Comparison of ENCODE assay signal across 9 mouse cellular contexts in genomic region chr17:25270795-25271335, GRCm38 (mm10). TPM values are rescaled to one million over a fixed set of nuclear protein-coding genes. Genes with fewer than 3 reads are reported as not detected.
DNase-seq lines count a peak whose midpoint lies in the region; ATAC-seq lines count a peak whose summit lies in the region.
"Had no signal": no experiment of that assay in that cellular context is flagged by ENCODE, and none has a peak within 500 bp of the region (broad histone marks: within the 10 kb centered on the region; RNA-seq: fewer than 3 reads in every experiment).

No protein-coding gene starts in this region.

- H3K9ac ChIP-seq in liver, embryonic 16.5 days (ENCODE audit: low read depth, low read length) = no peak overlapping the region; the same call in 1 of the 2 replicates

- peaks cover 62% of the 10 kb centered on the region for H3K36me3 ChIP-seq in hindbrain, embryonic 10.5 days
- H3K36me3 ChIP-seq in liver, embryonic 16.5 days (ENCODE audit: control insufficient read depth, insufficient read depth) = peaks cover 30% of the 10 kb centered on the region

- ATAC-seq in liver, embryonic 16.5 days (ENCODE audit: low read depth) = no peak

- DNase-seq in 3T3-L1 (ENCODE audit: low read depth, low spot score) = peak; percentile 35
- peak; percentile 30 for DNase-seq in A20 (ENCODE audit: low read depth, low spot score)
- DNase-seq in hindbrain, embryonic 10.5 days (ENCODE audit: low spot score) = no peak
- DNase-seq in adrenal gland, postnatal 36 days = no peak
- no peak for DNase-seq in layer of hippocampus, adult 11-12 months (ENCODE audit: low spot score)
- no peak for DNase-seq in kidney, adult 8-10 months
- no peak for DNase-seq in retina, embryonic 14.5 days (ENCODE audit: low spot score)

- no peaks in the 10 kb centered on the region for H3K27me3 ChIP-seq in hindbrain, embryonic 10.5 days (ENCODE audit: insufficient read depth, poor library complexity, severe bottlenecking)
- no peaks in the 10 kb centered on the region for H3K27me3 ChIP-seq in liver, embryonic 16.5 days (ENCODE audit: control insufficient read depth, insufficient read depth, low read depth, low read length)

- H3K4me1 ChIP-seq in hindbrain, embryonic 10.5 days (replicated peaks) = peaks cover 48% of the 10 kb centered on the region
- H3K4me1 ChIP-seq in liver, embryonic 16.5 days (ENCODE audit: control insufficient read depth, low read depth, low read length) = peaks cover 35% of the 10 kb centered on the region

- WGBS in hindbrain, embryonic 10.5 days = 94% methylated on average over 2 of the region's 2 CpGs
- WGBS in liver, embryonic 16.5 days (ENCODE audit: insufficient replicate concordance) = 65% methylated on average over 2 of the region's 2 CpGs

- H3K27ac ChIP-seq in hindbrain, embryonic 10.5 days = no peak overlapping the region
- no peak overlapping the region for H3K27ac ChIP-seq in liver, embryonic 16.5 days (ENCODE audit: low read length)

- peak overlapping the region; percentile 96 for H3K4me3 ChIP-seq in hindbrain, embryonic 10.5 days
- no peak overlapping the region for H3K4me3 ChIP-seq in liver, embryonic 16.5 days (ENCODE audit: low read depth, low read length)

- H3K9me3 ChIP-seq in hindbrain, embryonic 10.5 days = no peaks in the 10 kb centered on the region
- H3K9me3 ChIP-seq in liver, embryonic 16.5 days (replicated peaks; ENCODE audit: control insufficient read depth, low read length) = no peaks in the 10 kb centered on the region

- peak overlapping the region; percentile 70 for H3K4me2 ChIP-seq in liver, embryonic 16.5 days (ENCODE audit: low read depth, low read length)

RNA-seq across cellular contexts. Expression of gene Ube2i, which starts 3.6 kb away (rescaled TPM):
- polyA plus RNA-seq in hindbrain, embryonic 10.5 days (2016; fragmentation: Nextera tagmentation; extraction: Ambion mirVana) = 862 and 894 TPM in 2 replicates
- polyA plus RNA-seq in liver, embryonic 16.5 days (2015; fragmentation: Nextera tagmentation; extraction: Ambion mirVana) = 205 and 211 TPM in 2 replicates
- total RNA-seq in adrenal gland, postnatal 36 days (2021) = 100 to 1,000 TPM; 242 to 248 TPM

RNA-seq across cellular contexts. Expression of gene Baiap3, which starts 14.7 kb away (rescaled TPM):
- 2.3 and 3.5 TPM in 2 replicates for polyA plus RNA-seq in hindbrain, embryonic 10.5 days (2016; fragmentation: Nextera tagmentation; extraction: Ambion mirVana)
- polyA plus RNA-seq in liver, embryonic 16.5 days (2015; fragmentation: Nextera tagmentation; extraction: Ambion mirVana) = 0.46 and 0.57 TPM in 2 replicates
- total RNA-seq in adrenal gland, postnatal 36 days (2021) = 10 to 100 TPM in 1 of 2 experiments, 1 to 10 TPM in 1; 6.9 to 10.7 TPM

RNA-seq across cellular contexts. Expression of gene Prss34, which starts 27.3 kb away (rescaled TPM):
- not detected in 2 replicates for polyA plus RNA-seq in hindbrain, embryonic 10.5 days (2016; fragmentation: Nextera tagmentation; extraction: Ambion mirVana)
- 3.4 and 4.9 TPM in 2 replicates for polyA plus RNA-seq in liver, embryonic 16.5 days (2015; fragmentation: Nextera tagmentation; extraction: Ambion mirVana)
- under 1 TPM; 0.30 to 0.43 TPM for total RNA-seq in adrenal gland, postnatal 36 days (2021)
- total RNA-seq: left cerebral cortex, postnatal 36 days had no signal

RNA-seq across cellular contexts. Expression of gene Tsr3, which starts 30.9 kb away (rescaled TPM):
- polyA plus RNA-seq in hindbrain, embryonic 10.5 days (2016; fragmentation: Nextera tagmentation; extraction: Ambion mirVana) = 76.9 and 86.4 TPM in 2 replicates
- polyA plus RNA-seq in liver, embryonic 16.5 days (2015; fragmentation: Nextera tagmentation; extraction: Ambion mirVana) = 14.7 and 15.0 TPM in 2 replicates
- total RNA-seq in adrenal gland, postnatal 36 days (2021) = 10 to 100 TPM; 23.1 to 29.0 TPM

RNA-seq across cellular contexts. Expression of gene Gnptg, which starts 30.9 kb away (rescaled TPM):
- polyA plus RNA-seq in hindbrain, embryonic 10.5 days (2016; fragmentation: Nextera tagmentation; extraction: Ambion mirVana) = 63.3 and 73.2 TPM in 2 replicates
- polyA plus RNA-seq in liver, embryonic 16.5 days (2015; fragmentation: Nextera tagmentation; extraction: Ambion mirVana) = 17.8 and 19.9 TPM in 2 replicates
- total RNA-seq in adrenal gland, postnatal 36 days (2021) = 10 to 100 TPM; 41.2 to 43.2 TPM

Comparison
In these comparisons a context has a peak if more than half of its experiments do, and no peak if none do; other contexts are left out.
1. DNase-seq: peak in 3T3-L1 (single experiment) and A20 (single experiment); none in hindbrain, embryonic 10.5 days (single experiment), adrenal gland, postnatal 36 days (0 of 2), layer of hippocampus, adult 11-12 months (single experiment), kidney, adult 8-10 months (0 of 2) and retina, embryonic 14.5 days (single experiment).